Mouse (Mus musculus) brain, embryonic 14.5 days (tissue): ENCODE measurements around the gene Nsun2.

Experiments used
- CTCF ChIP-seq: fragments of 200-500 bp; IDR thresholded peaks from 2 replicates; pipeline ENCODE4 v1.5.1; 2012; ENCODE audit warnings: inconsistent platforms, mild to moderate bottlenecking, moderate library complexity, borderline replicate concordance; ENCODE audit not compliant: insufficient read depth, insufficient read length; ENCODE audit errors: extremely low read depth
- POLR2A ChIP-seq: fragments of 200-500 bp; IDR thresholded peaks from 2 replicates; pipeline ENCODE4 v1.6.1; 2012; ENCODE audit warnings: mild to moderate bottlenecking, inconsistent platforms, borderline replicate concordance; ENCODE audit not compliant: poor library complexity, insufficient read depth, insufficient read length, severe bottlenecking; ENCODE audit errors: extremely low read depth

GRCm38 (mm10) chr13:69616716-69617115 is 83.2 kb downstream of the Nsun2 start:
- TF ChIP-seq CTCF: no peak
- no peak for TF ChIP-seq POLR2A
